Mouse (Mus musculus): Measurements from ENCODE around the gene Limd1.

The Limd1 gene

GRCm38 (mm10) chr9:123483598-123483997 is 5.1 kb downstream of the Limd1 start:
- DNase-seq (ENCODE audit: low spot score) = no peak

GRCm38 (mm10) chr9:123484830-123485229 is 6.3 kb downstream of the Limd1 start:
- no peak for DNase-seq (ENCODE audit: low spot score)

- no peak for DNase-seq (ENCODE audit: low spot score)
Observed at GRCm38 (mm10) chr9:123485561-123485960, 7.1 kb downstream of the Limd1 start.

DNA sequence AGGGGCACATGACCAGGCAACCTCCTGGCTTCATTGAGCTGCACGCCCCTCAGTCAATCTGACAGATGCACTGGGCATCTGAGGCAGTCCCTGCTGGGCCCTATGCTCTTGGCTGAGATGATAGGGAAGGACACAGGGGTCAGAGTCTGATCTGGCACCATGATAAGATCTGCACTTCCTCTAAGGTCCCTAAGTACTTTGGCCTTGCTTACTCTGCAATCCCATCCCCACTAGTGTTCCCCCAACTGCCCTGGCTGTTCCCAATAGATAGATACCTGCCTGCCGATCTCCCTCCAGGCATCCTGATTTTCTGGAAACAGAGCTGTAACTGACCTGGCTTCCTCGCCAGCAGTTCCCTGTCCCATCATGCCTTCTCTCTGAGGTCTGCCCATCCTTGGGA is 8.1 kb downstream of the Limd1 start:
- no peak for DNase-seq (ENCODE audit: low spot score)

- DNase-seq (ENCODE audit: low spot score) = no peak
Observed at GRCm38 (mm10) chr9:123489073-123489472, 10.6 kb downstream of the Limd1 start.

- no peak for DNase-seq (ENCODE audit: low spot score)
Observed at GRCm38 (mm10) chr9:123489727-123490343, 11.3 kb downstream of the Limd1 start.

DNA sequence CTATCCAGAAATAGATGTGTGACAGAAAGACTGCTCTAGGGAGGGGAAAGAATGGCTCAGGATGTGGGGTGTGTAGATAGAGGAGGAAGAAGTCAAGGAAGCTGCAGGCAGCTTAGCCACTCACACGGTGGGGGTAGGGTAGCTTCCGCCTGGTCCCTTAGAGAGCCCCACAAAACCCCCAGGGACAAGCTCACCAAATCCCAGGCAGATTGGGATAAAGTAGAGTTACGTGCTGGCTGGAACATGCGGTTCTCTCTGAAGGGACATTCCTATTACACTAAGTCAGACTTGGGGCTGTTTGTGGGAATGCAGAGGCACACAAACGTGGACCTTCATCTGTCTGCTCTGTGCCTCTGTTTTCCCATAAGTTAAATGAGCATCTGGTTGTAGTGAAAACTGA is 12.4 kb downstream of the Limd1 start:
- DNase-seq (ENCODE audit: low spot score) = no peak

DNA sequence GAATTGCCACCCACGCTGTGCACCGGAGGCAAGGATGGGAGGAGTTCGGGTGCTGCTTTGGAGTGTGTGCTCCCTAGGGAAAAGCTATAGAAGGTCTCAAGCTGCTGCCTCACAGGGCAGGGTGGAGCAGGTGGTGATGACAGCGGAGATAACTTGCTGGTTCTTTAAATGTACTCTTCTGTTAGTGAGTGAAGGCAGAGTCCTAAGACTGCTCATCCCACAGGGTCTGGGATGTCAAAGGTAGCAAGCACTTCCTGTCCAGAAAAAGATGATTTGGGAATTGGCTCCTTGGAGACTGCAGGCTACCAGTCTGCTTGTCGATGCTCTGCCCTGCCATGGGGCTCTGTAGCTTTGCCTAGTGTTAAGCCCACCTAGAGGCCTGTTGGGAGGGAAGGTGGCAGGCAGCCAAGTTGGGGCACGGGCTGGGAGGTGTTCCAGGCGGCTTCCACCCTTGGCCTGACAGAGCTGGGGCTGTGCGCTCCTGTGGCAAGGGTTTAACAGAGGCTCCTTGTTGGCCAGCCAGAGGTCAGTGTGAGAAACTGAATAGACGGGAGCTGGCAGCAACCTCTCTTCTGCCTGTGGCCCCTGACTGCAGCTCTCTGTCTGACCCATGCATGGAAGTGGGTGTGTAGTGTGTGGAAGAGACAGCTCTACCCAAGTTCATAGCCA is 13.5 kb downstream of the Limd1 start:
- DNase-seq (ENCODE audit: low spot score) = no peak

GRCm38 (mm10) chr9:123496665-123497064 is 18.2 kb downstream of the Limd1 start:
- no peak for DNase-seq (ENCODE audit: low spot score)

DNA sequence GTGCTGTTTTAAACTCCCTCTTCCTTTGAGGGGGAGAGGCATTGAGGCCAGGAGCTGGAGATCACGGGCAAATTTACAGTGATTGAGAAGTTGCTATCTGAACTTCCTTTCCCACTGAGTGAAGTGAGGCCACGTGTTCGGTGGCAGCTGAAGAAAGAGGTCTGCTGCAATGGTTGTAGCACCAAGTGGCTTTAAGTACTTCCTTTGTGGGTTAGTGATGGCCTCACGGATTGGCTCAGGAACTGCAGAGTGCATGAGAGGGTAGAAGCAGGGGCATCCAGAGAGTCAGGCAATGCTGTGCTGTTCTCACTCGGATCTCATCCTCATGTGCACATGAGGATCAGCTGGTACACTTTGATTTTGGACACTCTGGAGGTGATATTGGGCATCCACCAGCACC is 19.4 kb downstream of the Limd1 start:
- DNase-seq (ENCODE audit: low spot score) = no peak

GRCm38 (mm10) chr9:123500480-123500879 is 22.0 kb downstream of the Limd1 start:
- no peak for DNase-seq (ENCODE audit: low spot score)

DNA sequence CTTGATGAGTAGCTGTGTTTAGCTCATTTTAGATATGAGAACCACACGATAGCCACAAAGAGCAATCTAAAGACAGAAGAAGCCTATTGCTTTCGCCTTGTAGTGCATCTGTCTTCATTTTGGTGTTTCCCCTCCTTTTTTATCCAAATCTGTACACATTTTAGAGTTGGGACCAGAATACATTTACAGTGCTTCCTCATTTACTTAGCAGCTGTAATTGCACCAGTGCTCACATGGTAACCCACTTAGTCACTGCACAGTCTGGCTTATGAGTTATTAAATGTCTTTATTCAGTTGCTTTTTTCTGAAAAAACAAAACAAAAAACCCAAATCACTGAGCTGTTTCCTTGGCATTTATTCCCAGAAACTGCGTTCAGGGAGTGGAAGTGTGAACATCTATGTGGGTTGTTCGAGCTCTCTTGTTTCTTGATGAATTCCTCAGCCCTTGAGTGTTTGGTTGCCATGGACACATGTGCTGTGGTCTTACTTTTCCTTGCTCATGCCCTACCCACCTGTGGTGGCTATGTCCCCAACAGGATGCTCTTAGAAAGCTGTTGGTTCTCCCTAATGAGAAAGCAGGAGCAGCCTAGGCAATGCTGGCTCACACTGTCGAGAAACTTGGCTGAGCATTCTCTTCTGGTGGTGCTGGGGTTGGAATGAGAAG is 24.8 kb downstream of the Limd1 start:
- no peak for DNase-seq (ENCODE audit: low spot score)

- no peak for DNase-seq (ENCODE audit: low spot score)
Observed at GRCm38 (mm10) chr9:123504325-123504724, 25.8 kb downstream of the Limd1 start.

- no peak for DNase-seq (ENCODE audit: low spot score)
Observed at GRCm38 (mm10) chr9:123505598-123505997, 27.1 kb downstream of the Limd1 start.

DNA sequence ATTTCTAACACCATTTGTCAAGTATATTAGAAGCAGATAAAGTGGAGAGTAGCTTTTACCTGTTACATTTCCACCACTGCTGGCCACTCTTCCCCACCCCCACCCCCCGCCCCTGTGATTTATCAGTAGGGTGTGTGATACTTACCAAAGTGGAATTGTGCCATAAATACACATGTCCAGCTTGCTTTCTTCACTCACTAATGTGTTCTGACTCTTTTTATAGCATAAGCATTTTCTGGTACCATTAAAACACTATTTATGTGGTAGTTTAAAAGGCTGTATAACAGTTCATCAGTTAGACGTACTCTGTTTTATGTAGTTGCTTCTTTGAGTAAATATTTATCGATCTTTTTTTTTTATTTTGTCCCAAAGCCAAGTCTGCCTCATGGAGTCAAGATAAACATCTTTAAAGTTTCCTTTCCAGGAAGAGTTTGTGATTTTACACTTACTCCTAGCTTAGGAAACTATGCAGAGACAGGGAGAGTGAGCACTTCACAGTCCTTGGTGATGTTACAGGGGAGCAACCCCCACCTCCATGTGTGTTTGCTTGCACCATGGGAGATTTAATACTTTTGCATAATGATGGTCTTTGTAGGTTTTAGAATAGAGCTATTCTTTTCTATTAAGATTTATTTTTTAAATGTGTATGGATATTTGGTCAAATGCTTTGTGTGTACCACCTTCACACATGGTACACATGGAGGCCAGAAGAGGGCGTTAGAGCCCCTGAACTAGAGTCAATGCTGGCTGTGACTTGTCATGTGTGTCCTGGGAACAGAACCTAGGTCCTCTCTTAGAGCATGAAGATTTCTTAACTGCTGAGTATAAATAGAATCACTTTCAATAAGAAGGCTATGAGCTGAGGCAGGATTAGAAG is 28.0 kb downstream of the Limd1 start:
- DNase-seq (ENCODE audit: low spot score) = no peak

DNA sequence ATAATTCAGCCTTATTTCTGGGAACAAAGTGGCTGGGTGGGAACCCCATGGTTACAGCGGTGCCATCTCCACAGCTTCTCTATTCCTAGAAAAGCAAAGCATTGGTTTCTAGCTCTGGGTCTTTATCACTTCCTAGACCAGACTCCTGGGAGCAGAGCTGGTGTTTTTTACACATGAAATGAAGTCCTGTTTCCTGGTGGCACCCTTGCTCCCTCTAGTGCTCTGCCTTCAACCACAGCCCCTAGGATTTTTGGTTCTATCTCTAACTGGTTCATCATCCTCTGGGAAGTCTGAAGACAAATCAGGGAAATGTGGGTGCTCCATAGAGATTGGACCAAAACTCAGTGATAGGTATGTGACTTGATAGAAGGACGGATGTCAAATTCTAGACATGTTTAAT is 28.9 kb downstream of the Limd1 start:
- DNase-seq (ENCODE audit: low spot score) = no peak

- DNase-seq (ENCODE audit: low spot score) = no peak
Observed at GRCm38 (mm10) chr9:123508986-123509385, 30.5 kb downstream of the Limd1 start.

GRCm38 (mm10) chr9:123509638-123510604 is 31.4 kb downstream of the Limd1 start:
- no peak for DNase-seq (ENCODE audit: low spot score)

DNA sequence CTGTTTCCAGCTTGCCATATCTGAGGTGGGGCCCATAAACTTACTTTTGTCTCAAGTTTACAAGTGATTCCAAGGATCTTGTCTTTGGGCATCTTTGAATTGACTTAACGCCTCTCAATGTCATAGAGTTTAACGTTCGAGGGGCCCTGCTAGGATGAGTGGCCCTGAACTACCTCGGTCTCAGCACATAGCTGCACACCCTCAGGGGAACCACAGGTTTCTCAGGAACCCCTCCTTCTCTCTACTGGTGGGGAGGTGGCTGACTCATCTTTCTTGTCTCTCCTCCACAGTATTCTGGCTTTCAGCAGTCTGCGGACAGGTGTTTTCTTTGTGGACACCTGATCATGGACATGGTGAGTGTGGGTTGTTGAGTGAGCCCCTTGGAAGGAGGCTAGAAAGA is 32.4 kb downstream of the Limd1 start:
- no peak for DNase-seq (ENCODE audit: low spot score)

GRCm38 (mm10) chr9:123512482-123512881 is 34.0 kb downstream of the Limd1 start:
- no peak for DNase-seq (ENCODE audit: low spot score)

- DNase-seq (ENCODE audit: low spot score) = no peak
Observed at GRCm38 (mm10) chr9:123515087-123515486, 36.6 kb downstream of the Limd1 start.
